Mouse (Mus musculus) CD4-positive, CD25-positive, alpha-beta regulatory T cell, adult 9 weeks (primary cell): ENCODE measurements around the gene Abca17. TPM values are rescaled to one million over a fixed set of nuclear protein-coding genes. Genes with fewer than 3 reads are reported as not detected.

Source experiments
- polyA plus RNA-seq: library from polyadenylated mRNA; unstranded; fragments of 100-300 nt; shearing (Covaris generic); gene quantifications from one replicate; pipeline ENCODE4 v1.2.1, GENCODE M21; 2017

Gene Abca17
- 0.21 TPM for polyA plus RNA-seq

DNA sequence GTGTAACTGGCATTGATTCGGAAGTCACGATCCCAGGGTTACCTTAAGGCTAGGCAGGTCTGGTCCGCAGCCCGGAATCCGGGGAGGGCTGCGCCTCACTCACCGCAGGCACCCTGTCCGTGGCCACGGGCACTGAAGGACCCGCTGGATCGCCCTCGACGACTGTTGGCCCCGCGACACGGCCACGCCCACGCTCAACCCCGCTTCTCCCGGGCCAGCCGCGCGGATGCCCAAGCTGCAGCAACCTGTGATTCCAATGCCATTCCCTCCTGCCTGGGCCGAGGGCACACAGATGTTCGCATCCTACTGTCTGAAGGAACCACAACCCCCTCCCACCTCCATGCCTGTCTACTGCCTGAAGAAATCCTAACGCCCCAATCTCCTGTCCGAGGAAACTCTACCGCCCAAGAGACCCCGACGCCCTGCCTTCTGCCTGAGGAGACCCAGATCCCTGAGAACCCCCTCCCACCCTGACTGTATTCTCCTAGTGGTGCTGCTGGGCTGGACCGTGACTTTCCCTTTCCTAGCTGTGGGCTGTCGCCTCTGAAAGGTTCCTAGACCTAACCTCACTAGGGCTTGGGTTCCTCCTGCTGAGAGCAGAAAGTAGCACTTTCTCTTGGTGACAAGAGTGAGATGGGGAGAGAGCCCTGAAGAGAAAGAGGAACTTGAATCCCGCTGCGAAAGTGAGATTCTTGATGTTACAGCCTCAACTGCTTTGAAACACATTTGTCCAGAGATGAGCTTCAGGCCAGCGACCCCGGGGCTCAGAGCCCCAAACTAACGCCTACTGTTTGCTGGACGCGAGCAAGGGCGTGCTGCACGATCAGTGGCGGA, at the start of gene Abca17:
Gene Abca17 (minus strand): TSS at position 143 of the 834 bp plus-strand sequence.

DNA sequence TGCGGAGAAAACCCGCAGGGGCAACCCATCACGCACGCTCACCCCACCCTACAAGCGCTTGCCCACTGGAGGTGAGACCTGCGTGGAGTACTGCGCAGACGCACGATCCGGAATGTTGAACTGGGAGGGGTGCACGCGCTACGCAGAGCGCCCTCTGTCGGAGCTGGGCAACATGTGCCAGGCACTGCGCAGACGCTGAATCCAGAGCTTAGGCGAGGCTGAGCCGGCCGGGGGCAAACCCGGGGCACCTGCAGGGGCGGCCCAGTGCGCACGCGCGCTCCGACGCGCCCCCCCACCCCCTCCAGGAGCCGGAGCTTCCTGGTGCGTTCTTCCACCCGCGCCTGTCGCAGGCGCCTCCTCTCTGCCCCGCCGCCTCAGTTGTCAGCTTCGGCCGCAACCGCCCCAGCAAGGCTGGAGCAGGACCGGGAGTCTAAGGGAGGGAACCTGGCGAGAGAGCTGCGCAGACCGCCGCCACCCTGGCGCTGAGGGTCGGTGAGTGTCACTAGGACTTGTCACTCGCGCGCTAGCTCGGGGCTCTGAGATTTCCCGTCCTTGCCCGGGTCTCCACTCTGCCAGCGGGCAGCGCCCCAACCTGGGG, 991 bp upstream of the Abca17 start, which contains the start of gene Abca3:
Gene Abca3 (plus strand): TSS at position 191 of the 598 bp plus-strand sequence.

GRCm38 (mm10) chr17:24251320-24252069, 99.4 kb downstream of the Abca17 start, which contains the start of gene Ccnf:
Ccnf (minus strand) TSS chr17:24251484.

GRCm38 (mm10) chr17:24220435-24221411, 130.1 kb downstream of the Abca17 start, which contains the start of gene Tedc2:
Tedc2 (minus strand) TSS chr17:24220851.

Other genes with a start within 250 kb of the Abca17 start
- 51.6 TPM for gene Pdpk1, start 200.1 kb downstream of the Abca17 start, polyA plus RNA-seq
- 40.0 TPM for gene Amdhd2, start 187.3 kb downstream of the Abca17 start, polyA plus RNA-seq
- 381 TPM for gene Atp6v0c, start 181.4 kb downstream of the Abca17 start, polyA plus RNA-seq
- 0.71 TPM for gene Tbc1d24, start 145.5 kb downstream of the Abca17 start, polyA plus RNA-seq
- gene Ntn3, start 141.5 kb downstream of the Abca17 start, polyA plus RNA-seq = not detected
- gene Tedc2, start 130.2 kb downstream of the Abca17 start, polyA plus RNA-seq = 7.7 TPM
- gene Ccnf, start 99.6 kb downstream of the Abca17 start, polyA plus RNA-seq = 3.4 TPM
- gene Abca3, start 882 bp upstream of the Abca17 start, polyA plus RNA-seq = 41.1 TPM
- gene Rnps1, start 63.5 kb upstream of the Abca17 start, polyA plus RNA-seq = 205 TPM
- gene Eci1, start 75.6 kb upstream of the Abca17 start, polyA plus RNA-seq = 78.7 TPM
- gene Dnase1l2, start 92.0 kb upstream of the Abca17 start, polyA plus RNA-seq = 4.9 TPM
- gene E4f1, start 119.2 kb upstream of the Abca17 start, polyA plus RNA-seq = 58.6 TPM
- gene Pgp, start 119.3 kb upstream of the Abca17 start, polyA plus RNA-seq = 2.4 TPM
- gene Bricd5, start 122.8 kb upstream of the Abca17 start, polyA plus RNA-seq = not detected
- gene Mlst8, start 128.0 kb upstream of the Abca17 start, polyA plus RNA-seq = 30.8 TPM
- 0.15 TPM for gene Caskin1, start 137.5 kb upstream of the Abca17 start, polyA plus RNA-seq
- 110 TPM for gene Traf7, start 176.9 kb upstream of the Abca17 start, polyA plus RNA-seq
- gene Rab26, start 183.1 kb upstream of the Abca17 start, polyA plus RNA-seq = 5.0 TPM
- 18.9 TPM for gene Pkd1, start 198.8 kb upstream of the Abca17 start, polyA plus RNA-seq